Mouse (Mus musculus) thymus, adult 2 months (tissue): ENCODE data around the gene Tbc1d10c. TPM values are rescaled to one million over a fixed set of nuclear protein-coding genes. Genes with fewer than 3 reads are reported as not detected.

Experiments
- DNase-seq: peaks from one replicate; pipeline ENCODE4 v3.0.0; 2021
- H3K27ac ChIP-seq: fragments of 200-500 bp; 2 replicates; pipeline ENCODE4 v1.5.1; 2012; ENCODE audit warnings: low read length, control low read depth; ENCODE audit not compliant: control insufficient read depth, insufficient read depth
- H3K27me3 ChIP-seq: fragments of 200-500 bp; 2 replicates; pipeline ENCODE4 v1.6.1; 2012; ENCODE audit warnings: mild to moderate bottlenecking, low read length, moderate library complexity, mixed read lengths; ENCODE audit not compliant: control insufficient read depth, insufficient read depth
- H3K36me3 ChIP-seq: fragments of 200-500 bp; 2 replicates; pipeline ENCODE4 v1.6.1; 2012; ENCODE audit warnings: mild to moderate bottlenecking, low read length, moderate library complexity; ENCODE audit not compliant: control insufficient read depth, insufficient read depth
- H3K4me1 ChIP-seq: fragments of 200-500 bp; replicated peaks from 2 replicates; pipeline ENCODE4 v1.6.1; 2012; ENCODE audit warnings: low read length; ENCODE audit not compliant: control insufficient read depth, insufficient read depth
- H3K4me3 ChIP-seq: fragments of 200-500 bp; 2 replicates; pipeline ENCODE4 v1.5.1; 2012; ENCODE audit warnings: mild to moderate bottlenecking, low read length, control low read depth, moderate library complexity; ENCODE audit not compliant: control insufficient read depth, insufficient read depth
- CTCF ChIP-seq: fragments of 200-500 bp; IDR thresholded peaks from 2 replicates; pipeline ENCODE4 v1.5.1; 2012; ENCODE audit warnings: mild to moderate bottlenecking, control low read depth, low read length, moderate library complexity, borderline replicate concordance; ENCODE audit not compliant: control insufficient read depth, poor library complexity, insufficient read depth; ENCODE audit errors: extremely low read depth
- POLR2A ChIP-seq: fragments of 200-500 bp; IDR thresholded peaks from 2 replicates; pipeline ENCODE4 v1.6.1; 2012; ENCODE audit warnings: mild to moderate bottlenecking, low read length, control low read depth, moderate library complexity; ENCODE audit not compliant: control insufficient read depth, poor library complexity, insufficient read depth; ENCODE audit errors: extremely low read depth
- WGBS: fragments of 180-500 bp; shearing (Covaris S2); methylation state at CpG from one replicate; pipeline ENCODE4 v1.1.7; 2018; 5-methylcytosine and 5-hydroxymethylcytosine counted together
- polyA plus RNA-seq: library from polyadenylated mRNA; depleted of rRNA; stranded (reverse); fragments of >200 nt; gene quantifications from 2 replicates; pipeline ENCODE4 v1.2.3, GENCODE M21; 2012

The Tbc1d10c gene
- polyA plus RNA-seq, 1 experiment, result 718 TPM

DNA sequence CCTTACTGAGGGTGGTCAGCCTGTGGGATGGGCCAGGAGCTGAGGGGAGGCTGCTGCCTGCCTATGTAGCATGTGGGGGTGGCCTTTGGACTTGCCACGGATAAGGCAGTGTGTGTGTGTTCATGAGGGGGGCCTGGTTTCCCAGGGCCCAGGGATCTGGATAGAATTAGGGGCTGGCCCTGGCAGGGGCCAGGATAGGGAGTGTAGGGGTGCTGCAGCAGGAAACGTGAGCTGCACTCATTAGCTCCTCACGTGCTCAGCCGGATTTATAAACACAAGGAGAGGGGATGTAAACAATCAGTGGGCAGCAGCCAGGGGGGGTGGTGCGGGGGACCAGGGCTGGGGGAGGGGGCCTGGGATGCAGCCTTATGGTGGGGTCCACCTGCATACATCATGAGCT, 26.1 kb upstream of the Tbc1d10c start:
- no peak overlapping the region for H3K4me3 ChIP-seq
- 65% methylated on average over 5 of the region's 5 CpGs for WGBS
- TF ChIP-seq CTCF (no peak), POLR2A (no peak)
- no peak overlapping the region for H3K27ac ChIP-seq
- DNase-seq, result no peak
- peaks cover 27% of the 10 kb centered on the region for H3K27me3 ChIP-seq
- peaks cover 58% of the 10 kb centered on the region for H3K4me1 ChIP-seq
- no peaks in the 10 kb centered on the region for H3K36me3 ChIP-seq

DNA sequence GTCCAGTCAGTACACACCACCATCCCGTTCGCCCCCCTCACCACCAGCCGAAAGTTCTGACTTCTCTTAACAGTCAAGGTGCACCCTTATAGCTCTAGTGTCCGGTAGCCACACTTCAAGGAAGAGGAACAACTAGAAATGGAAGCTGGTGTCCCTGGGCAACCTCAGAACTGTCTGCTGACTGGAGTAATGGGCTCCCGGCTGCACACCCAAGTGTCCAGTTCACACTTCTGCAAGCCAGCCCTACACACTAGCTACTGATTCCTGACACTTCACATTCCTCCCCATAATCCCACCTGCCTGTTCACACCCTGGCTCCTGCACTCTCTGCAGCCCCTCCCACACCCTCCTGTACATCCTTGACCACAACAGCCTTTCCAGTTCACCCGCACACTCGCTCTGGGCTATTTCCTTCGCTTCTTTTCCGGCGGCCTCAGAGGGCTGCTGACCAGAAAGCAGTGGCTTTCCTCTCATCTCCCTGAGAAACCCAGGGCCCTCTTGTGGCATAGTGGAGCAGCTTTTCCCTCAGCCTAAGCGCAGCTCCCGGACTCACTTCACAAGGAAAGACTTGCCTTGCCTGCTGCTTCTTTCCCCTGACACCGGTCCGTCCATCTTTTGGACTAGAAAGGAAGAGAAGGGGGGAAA, 25.1 kb upstream of the Tbc1d10c start:
- WGBS, result 41% methylated on average over 14 of the region's 14 CpGs
- H3K36me3 ChIP-seq, result no peaks in the 10 kb centered on the region
- H3K27ac ChIP-seq, result no peak overlapping the region
- H3K4me3 ChIP-seq, result no peak overlapping the region
- H3K4me1 ChIP-seq, result peaks cover 49% of the 10 kb centered on the region
- DNase-seq, result no peak
- H3K27me3 ChIP-seq, result peaks cover 27% of the 10 kb centered on the region
- TF ChIP-seq POLR2A (no peak), CTCF (no peak)

- no peak for TF ChIP-seq POLR2A
- no peak for TF ChIP-seq CTCF
- H3K4me1 ChIP-seq, result peaks cover 41% of the 10 kb centered on the region
- peaks cover 27% of the 10 kb centered on the region for H3K27me3 ChIP-seq
- WGBS, result 3% methylated on average over 19 of the region's 21 CpGs
- no peaks in the 10 kb centered on the region for H3K36me3 ChIP-seq
- H3K27ac ChIP-seq, result no peak overlapping the region
- H3K4me3 ChIP-seq, result peak overlapping the region; percentile 64
- no peak for DNase-seq
Measured at GRCm38 (mm10) chr19:4215451-4215840, 24.4 kb upstream of the Tbc1d10c start.

GRCm38 (mm10) chr19:4214771-4215450, 23.8 kb upstream of the Tbc1d10c start:
- peaks cover 36% of the 10 kb centered on the region for H3K4me1 ChIP-seq
- no peak for TF ChIP-seq POLR2A
- TF ChIP-seq CTCF, result no peak
- H3K27ac ChIP-seq, result peak overlapping the region; percentile 10; the same call in 1 of the 2 replicates
- WGBS, result under 1% methylated on average over 65 of the region's 81 CpGs
- H3K27me3 ChIP-seq, result peaks cover 27% of the 10 kb centered on the region
- no peak for DNase-seq
- H3K4me3 ChIP-seq, result peak overlapping the region; percentile 64
- H3K36me3 ChIP-seq, result no peaks in the 10 kb centered on the region

DNA sequence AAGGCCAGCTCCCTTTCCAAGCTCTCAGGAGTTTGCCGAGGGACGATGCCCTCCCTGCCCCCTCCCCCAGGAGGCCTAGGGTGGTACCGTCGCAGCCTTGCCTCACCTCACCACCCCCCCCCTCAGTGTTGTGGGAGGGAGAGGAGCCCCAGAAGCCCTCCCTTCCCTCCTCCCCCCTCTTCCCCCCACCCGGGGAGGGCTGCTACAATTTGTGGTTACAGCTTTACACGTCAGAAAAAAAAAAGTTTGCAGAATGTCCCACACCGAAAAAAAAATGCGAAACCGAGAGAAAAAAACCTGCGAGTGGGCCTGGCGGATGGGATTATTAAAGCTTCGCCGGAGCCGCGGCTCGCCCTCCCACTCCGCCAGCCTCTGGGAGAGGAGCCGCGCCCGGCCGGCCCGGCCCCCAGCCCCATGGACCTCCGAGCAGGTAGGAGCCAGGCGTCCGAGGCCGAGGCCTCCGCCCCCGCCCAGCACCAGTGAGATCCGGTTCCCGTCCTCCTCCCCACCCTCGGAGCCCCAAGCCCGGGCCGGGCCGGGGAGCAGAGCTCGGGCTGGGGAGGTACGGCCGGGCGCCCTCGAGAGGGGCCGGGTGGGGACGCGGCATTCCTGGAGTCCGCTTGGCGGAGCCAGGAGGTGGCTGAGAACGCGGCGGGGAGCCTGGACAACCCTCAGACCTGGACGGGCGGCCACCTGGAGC, 23.1 kb upstream of the Tbc1d10c start, which contains the start of the genes Clcf1 and AC109138.7:
Gene Clcf1 (plus strand): TSS at position 168 of the 700 bp plus-strand sequence.
Gene AC109138.7 (plus strand): TSS at position 287 of the 700 bp plus-strand sequence.
- TF ChIP-seq POLR2A, result no peak
- TF ChIP-seq CTCF, result no peak
- Histone ChIP-seq H3K4me1 (peaks cover 30% of the 10 kb centered on the region), H3K4me3 (peak within 1 kb of the TSS; percentile 64), H3K27me3 (peaks cover 27% of the 10 kb centered on the region), H3K27ac (peak within 1 kb of the TSS; percentile 10; the same call in 1 of the 2 replicates), H3K36me3 (no peaks in the 10 kb centered on the region)
- peak; percentile 63 for DNase-seq
- WGBS, result under 1% methylated on average over 47 of the region's 49 CpGs

- Histone ChIP-seq H3K36me3 (no peaks in the 10 kb centered on the region), H3K4me1 (peaks cover 32% of the 10 kb centered on the region), H3K27ac (no peak overlapping the region), H3K4me3 (0 out of 2 replicates have a peak overlapping the region, but pooled peaks have one; percentile 64), H3K27me3 (peaks cover 27% of the 10 kb centered on the region)
- WGBS, result 17% methylated on average over 9 of the region's 9 CpGs
- no peak for DNase-seq
- TF ChIP-seq CTCF, result no peak
- TF ChIP-seq POLR2A, result no peak
Measured at GRCm38 (mm10) chr19:4213524-4213974, 22.5 kb upstream of the Tbc1d10c start.
